Mouse (Mus musculus): ENCODE measurements around the gene Gm10031.

Gene Gm10031

GRCm38 (mm10) chr1:156539787-156540560, 16.2 kb downstream of the Gm10031 start:
- in situ Hi-C loops (cut with MboI, MseI), result no loop called here

DNA sequence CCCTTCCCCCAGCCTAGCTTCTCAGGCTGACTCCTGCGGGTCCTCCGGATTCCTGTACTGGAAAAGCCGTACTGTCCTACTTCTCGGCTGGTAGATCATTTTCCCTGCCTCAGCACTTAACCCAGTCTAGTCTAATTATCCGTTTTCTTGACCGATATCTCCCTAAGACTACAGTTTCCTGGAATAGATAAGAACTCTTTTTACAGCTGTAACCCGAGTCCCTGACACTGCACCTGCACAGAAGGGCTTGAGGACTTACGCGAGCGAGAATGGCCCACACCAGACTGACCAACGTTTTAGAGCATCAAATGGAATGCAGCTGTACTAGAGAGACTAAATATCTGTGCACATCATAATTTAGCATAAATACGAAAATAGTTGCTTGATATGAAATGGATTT, 20.2 kb downstream of the Gm10031 start:
- in situ Hi-C loops (cut with MboI, MseI), result no loop called here

DNA sequence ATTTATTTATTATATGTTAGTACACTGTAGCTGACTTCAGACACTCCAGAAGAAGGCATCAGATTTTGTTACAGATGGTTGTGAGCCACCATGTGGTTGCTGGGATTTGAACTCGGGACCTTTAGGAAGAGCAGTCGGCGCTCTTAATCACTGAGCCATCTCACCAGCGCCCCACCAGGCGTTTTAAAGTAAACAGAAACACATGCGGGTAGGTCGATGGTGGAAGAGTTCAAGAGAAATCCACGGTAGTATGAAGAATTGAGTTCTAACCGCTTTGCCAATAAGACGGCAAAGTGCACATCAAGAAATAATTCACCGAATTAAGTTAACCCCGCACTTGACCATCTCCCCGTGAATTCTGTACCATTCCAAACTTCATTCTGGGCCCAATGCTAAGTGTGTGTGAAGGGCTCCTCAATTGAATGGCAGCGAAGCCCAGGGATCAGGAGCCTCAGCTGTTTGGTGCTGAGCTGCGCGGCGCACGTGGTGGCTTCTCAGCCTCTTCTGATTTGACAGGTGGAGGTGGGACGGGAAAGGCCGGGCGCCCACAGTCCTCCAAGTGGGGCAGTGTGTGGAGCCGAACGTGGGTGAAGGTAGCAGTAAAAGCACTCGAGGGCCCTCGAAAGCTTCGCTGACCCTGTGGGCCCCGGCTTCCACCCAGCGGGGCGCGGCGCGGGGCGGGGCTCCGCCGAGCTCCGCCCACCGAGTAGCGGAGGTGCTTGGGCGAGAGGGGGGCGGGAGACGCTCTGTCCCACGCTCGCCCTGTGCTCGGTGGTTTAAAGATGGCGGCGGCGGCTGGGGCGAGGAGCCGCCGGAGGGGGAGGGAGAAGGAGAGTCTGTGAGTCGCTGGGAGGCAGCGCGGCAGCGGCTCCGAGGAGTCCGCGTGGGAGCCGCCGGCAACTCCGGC, 34.5 kb downstream of the Gm10031 start, which contains the start of gene Abl2:
TSS of gene Abl2 (plus strand) at position 763 of the 907 bp plus-strand sequence.
- in situ Hi-C loops (cut with MboI, MseI), result no loop called here

DNA sequence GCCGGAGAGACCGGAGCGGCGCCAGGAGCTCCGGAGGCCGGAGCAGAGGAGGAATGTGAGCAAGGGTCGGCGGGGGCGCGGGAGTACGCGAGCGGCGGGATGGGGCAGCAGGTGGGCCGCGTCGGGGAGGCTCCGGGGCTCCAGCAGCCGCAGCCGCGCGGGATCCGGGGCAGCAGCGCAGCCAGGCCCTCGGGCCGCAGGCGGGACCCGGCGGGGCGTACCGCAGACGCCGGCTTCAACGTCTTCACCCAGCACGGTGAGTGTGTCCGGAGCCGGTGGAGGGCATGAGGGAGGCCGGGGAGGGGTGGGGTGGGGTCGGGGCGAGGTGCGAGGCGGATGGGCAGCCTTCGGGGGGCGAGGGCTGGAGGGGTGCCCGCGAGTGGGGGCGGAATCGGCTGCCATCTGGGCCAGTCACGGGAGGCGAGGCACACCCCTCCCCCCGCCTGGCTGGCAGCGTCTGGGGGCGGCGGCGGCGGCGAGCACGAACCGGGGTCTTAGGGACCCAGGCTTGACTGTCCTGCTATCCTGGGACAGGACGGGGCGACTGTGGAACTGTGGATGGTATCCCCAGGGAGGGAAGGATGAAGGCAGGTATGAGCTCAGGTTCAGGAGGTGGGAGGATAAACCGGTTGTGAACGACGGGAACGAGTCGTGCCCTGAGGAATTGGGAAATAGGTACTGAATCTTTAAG, 35.3 kb downstream of the Gm10031 start:
- in situ Hi-C loops (cut with MboI, MseI), result no loop called here

DNA sequence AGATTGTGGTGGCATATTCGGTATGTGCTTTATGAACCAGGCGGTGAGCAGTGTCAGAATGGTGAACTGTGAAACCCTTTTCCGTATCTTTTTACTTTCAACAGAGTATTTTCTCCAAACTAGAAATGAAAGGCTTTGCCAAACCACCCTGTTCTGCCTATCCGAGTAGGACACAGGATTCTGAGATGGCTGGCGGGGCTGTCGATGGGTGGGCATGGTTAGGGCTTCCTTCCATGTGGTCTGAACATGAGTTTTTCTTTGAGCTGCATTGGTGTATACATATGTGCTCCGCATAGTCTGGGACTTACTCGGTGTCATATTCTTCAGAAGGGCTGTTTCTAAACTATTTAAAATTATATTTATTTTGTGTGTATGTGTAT, 35.8 kb downstream of the Gm10031 start:
- in situ Hi-C loops (cut with MboI, MseI), result loop anchor here (10.0 kb wide), 1 partner anchor 55 kb away; no protein-coding TSS in a partner anchor

DNA sequence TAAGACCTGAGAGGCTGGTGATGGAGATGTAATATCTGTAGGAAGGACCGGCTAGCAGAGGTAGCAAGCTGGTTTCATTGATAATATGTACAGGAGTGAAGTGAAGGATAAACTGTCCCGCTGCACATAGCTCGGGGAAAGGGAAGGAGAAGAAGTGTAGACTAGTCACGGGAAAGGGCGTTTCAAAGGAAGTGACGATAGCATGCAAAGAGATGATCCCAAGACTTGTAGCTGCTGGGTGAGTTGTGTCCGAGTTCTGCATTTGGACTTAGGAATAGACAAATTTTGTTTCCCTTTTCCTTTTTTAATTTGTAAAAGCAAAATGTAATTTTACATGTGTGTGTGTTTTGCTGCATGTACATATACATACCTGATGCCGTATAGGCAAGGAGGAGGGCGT, 36.7 kb downstream of the Gm10031 start:
- in situ Hi-C loops (cut with MboI, MseI), result loop anchor here (10.0 kb wide), 1 partner anchor 54 kb away; no protein-coding TSS in a partner anchor

GRCm38 (mm10) chr1:156565328-156565727, 41.5 kb downstream of the Gm10031 start:
- in situ Hi-C loops (cut with MboI, MseI), result loop anchor here (10.0 kb wide), 1 partner anchor 49 kb away; no protein-coding TSS in a partner anchor

- in situ Hi-C loops (cut with MboI, MseI), result loop anchor here (10.0 kb wide), 1 partner anchor 49 kb away; no protein-coding TSS in a partner anchor
These were observed 42.3 kb downstream of the Gm10031 start for GRCm38 (mm10) chr1:156566132-156566531.

- in situ Hi-C loops (cut with MboI, MseI), result loop anchor here (10.0 kb wide), 1 partner anchor 45 kb away; no protein-coding TSS in a partner anchor
These were observed 45.8 kb downstream of the Gm10031 start for GRCm38 (mm10) chr1:156569615-156570014.

- in situ Hi-C loops (cut with MboI, MseI), result no loop called here
These were observed 49.1 kb downstream of the Gm10031 start for GRCm38 (mm10) chr1:156572952-156573351.
